Mouse (Mus musculus) heart, embryonic 14.5 days (tissue): ENCODE measurements around the gene Gm20696. TPM values are rescaled to one million over a fixed set of nuclear protein-coding genes. Genes with fewer than 3 reads are reported as not detected.

Experiments
- ATAC-seq: fragments of 200-750 bp; cut with Nextera tagmentation; 2 replicates; pipeline ENCODE4 v1.8.0; 2017; ENCODE audit warnings: low read depth, moderate TSS enrichment; ENCODE audit not compliant: insufficient number of reproducible peaks, insufficient read depth, low FRiP score
- H3K27ac ChIP-seq, 2 experiments: fragments of 200-500 bp in 1 of 2; fragments of 300-500 bp in 1 of 2; sonication (generic) in 1 of 2; replicated peaks in 1 of 2; 2 replicates each; pipeline ENCODE4 v1.5.1; 2012 to 2014; ENCODE audit warnings: low read depth in 2 of 2, low read length in 2 of 2, control low read depth in 1 of 2, mild to moderate bottlenecking in 1 of 2, mixed read lengths in 1 of 2; ENCODE audit not compliant: control insufficient read depth in 1 of 2, insufficient read depth in 1 of 2
- H3K27me3 ChIP-seq: fragments of 300-500 bp; sonication (generic); 2 replicates; pipeline ENCODE4 v1.6.1; 2014; ENCODE audit warnings: mild to moderate bottlenecking, low read length, control low read depth; ENCODE audit not compliant: control insufficient read depth, insufficient read depth
- H3K36me3 ChIP-seq: fragments of 300-500 bp; sonication (generic); 2 replicates; pipeline ENCODE4 v1.6.1; 2014; ENCODE audit warnings: mild to moderate bottlenecking, control low read depth, low read length, mixed read lengths; ENCODE audit not compliant: control insufficient read depth, insufficient read depth
- H3K4me1 ChIP-seq, 2 experiments: fragments of 200-500 bp in 1 of 2; fragments of 300-500 bp in 1 of 2; sonication (generic) in 1 of 2; 2 replicates each; pipeline ENCODE4 v1.6.1; 2012 to 2014; ENCODE audit warnings: low read length in 2 of 2, control low read depth in 1 of 2, mixed read lengths in 1 of 2; ENCODE audit not compliant: control insufficient read depth in 2 of 2, insufficient read depth in 2 of 2
- H3K4me2 ChIP-seq: fragments of 300-500 bp; sonication (generic); 2 replicates; pipeline ENCODE4 v1.6.1; 2014; ENCODE audit warnings: mild to moderate bottlenecking, low read length
- H3K4me3 ChIP-seq, 2 experiments: fragments of 200-500 bp in 1 of 2; fragments of 300-500 bp in 1 of 2; sonication (generic) in 1 of 2; 2 replicates each; pipeline ENCODE4 v1.5.1; 2012 to 2014; ENCODE audit warnings: low read length in 2 of 2, mild to moderate bottlenecking in 2 of 2, control low read depth in 1 of 2, low read depth in 1 of 2, moderate library complexity in 1 of 2; ENCODE audit not compliant: control insufficient read depth in 1 of 2, insufficient read depth in 1 of 2
- H3K9ac ChIP-seq: fragments of 300-500 bp; sonication (generic); 2 replicates; pipeline ENCODE4 v1.6.1; 2014; ENCODE audit warnings: mild to moderate bottlenecking, low read length
- H3K9me3 ChIP-seq: fragments of 300-500 bp; sonication (generic); 2 replicates; pipeline ENCODE4 v1.6.1; 2016; ENCODE audit warnings: low read length, control low read depth; ENCODE audit not compliant: control insufficient read depth
- WGBS: fragments of 180-500 bp; shearing (Covaris S2); extraction: QIAGEN DNeasy Blood & Tissue Kit; methylation state at CpG from one replicate; pipeline ENCODE4 v1.1.7; 2014; 5-methylcytosine and 5-hydroxymethylcytosine counted together
- polyA plus RNA-seq: library from polyadenylated mRNA; unstranded; fragments of >200 nt; fragmentation: Nextera tagmentation; extraction: Ambion mirVana; gene quantifications from 2 replicates; pipeline ENCODE4 v1.2.1, GENCODE M21; 2014

The Gm20696 gene
- polyA plus RNA-seq, 1 experiment from 2014 or later = 3.9 TPM

DNA sequence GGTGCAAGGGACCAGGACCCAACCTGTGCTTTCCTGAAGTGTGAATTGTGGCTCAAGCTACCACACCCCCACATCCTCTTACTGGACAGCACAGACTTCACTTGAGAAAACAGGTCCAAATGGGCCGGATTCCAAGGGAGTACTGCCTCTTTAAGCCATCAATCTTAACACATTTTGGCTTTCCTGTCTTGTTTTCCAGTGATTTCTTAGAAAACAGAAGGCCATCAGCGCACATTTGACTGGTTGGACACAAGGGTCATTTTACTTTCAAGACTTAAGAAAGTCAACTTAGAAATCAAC is 402.8 kb downstream of the Gm20696 start:
- Histone ChIP-seq H3K4me2 (peak overlapping the region; percentile 67), H3K9ac (0 out of 2 replicates have a peak overlapping the region, but pooled peaks have one; percentile 27), H3K4me3 (no peak overlapping the region), H3K9me3 (no peaks in the 10 kb centered on the region), H3K36me3 (no peaks in the 10 kb centered on the region), H3K27ac (peak overlapping the region; percentile 25 to 48; a peak in 3 of 4 replicates), H3K27me3 (no peaks in the 10 kb centered on the region), H3K4me1 (peaks cover 36 to 70% of the 10 kb centered on the region in 2 experiments)
- 50% methylated on average over 2 of the region's 2 CpGs for whole genome bisulfite sequencing
- no peak for ATAC-seq

DNA sequence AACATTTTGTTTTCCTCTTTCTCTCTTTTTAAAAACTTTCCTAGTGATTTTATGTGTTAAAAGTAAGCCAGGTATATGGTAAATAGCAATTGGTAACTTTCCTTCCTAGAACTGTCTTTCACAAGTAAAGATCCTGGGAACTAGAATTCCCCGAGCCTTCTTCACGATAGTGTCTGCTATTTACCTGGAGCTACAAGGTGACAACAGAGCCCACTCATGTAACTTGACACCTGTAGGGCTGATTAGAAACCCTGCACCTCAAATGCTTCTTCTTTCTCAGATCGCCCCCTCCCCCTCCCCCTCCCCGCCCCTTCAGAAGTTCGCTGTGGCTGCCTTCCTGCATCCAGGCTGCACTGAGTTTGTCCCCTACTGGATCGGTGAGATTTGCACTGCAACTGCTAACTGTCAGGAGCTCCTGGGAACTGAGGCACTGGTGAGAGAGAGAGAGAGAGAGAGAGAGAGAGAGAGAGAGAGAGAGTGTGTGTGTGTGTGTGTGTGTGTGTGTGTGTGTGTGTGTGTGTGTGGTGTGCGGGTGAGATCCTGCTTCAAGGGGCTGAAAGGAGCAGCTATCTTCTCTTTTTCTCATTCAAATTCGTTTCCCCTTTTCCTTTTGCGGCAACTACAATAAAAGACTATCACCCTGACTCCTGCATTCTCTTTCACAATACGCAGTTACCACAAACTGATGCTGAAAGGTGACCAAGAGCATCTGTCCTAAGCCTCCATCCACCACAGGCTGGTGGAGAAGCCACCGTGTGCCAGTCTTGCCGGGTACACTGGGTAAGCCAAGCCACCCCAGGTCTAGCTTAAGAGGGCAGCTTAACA is 403.3 kb downstream of the Gm20696 start:
- Histone ChIP-seq H3K27ac (peak overlapping the region; percentile 25 to 48; a peak in 2 of 4 replicates), H3K4me2 (peak overlapping the region; percentile 67), H3K9me3 (no peaks in the 10 kb centered on the region), H3K4me3 (no peak overlapping the region), H3K4me1 (peaks cover 36 to 68% of the 10 kb centered on the region in 2 experiments), H3K36me3 (no peaks in the 10 kb centered on the region), H3K27me3 (no peaks in the 10 kb centered on the region), H3K9ac (no peak overlapping the region)
- no peak for ATAC-seq
- WGBS = 22% methylated on average over 12 of the region's 12 CpGs

DNA sequence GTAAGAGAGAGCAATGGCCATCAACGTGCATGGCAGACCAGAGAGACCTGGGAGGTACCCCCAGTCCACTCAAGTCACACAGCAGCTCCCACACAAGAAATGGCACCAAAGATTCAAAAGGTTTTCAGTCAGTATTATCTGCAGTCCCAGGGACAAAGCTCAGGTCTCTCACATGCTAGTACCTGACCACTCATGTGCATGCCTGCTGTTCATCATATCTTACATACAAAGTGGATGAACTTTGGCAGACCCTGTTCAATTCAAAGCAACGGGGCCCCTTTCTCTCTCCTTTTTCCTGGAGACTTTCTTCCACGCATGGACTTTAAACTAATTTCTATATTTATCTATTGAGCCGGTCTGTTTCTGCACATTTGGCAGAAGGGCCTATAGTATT is 404.9 kb downstream of the Gm20696 start:
- 27% methylated on average over 4 of the region's 4 CpGs for WGBS
- Histone ChIP-seq H3K27me3 (no peaks in the 10 kb centered on the region), H3K9ac (no peak overlapping the region; the same call in 1 of the 2 replicates), H3K4me1 (peaks cover 34 to 59% of the 10 kb centered on the region in 2 experiments), H3K36me3 (no peaks in the 10 kb centered on the region), H3K4me3 (no peak overlapping the region), H3K9me3 (no peaks in the 10 kb centered on the region), H3K27ac (no peak overlapping the region), H3K4me2 (no peak overlapping the region)
- ATAC-seq = no peak

DNA sequence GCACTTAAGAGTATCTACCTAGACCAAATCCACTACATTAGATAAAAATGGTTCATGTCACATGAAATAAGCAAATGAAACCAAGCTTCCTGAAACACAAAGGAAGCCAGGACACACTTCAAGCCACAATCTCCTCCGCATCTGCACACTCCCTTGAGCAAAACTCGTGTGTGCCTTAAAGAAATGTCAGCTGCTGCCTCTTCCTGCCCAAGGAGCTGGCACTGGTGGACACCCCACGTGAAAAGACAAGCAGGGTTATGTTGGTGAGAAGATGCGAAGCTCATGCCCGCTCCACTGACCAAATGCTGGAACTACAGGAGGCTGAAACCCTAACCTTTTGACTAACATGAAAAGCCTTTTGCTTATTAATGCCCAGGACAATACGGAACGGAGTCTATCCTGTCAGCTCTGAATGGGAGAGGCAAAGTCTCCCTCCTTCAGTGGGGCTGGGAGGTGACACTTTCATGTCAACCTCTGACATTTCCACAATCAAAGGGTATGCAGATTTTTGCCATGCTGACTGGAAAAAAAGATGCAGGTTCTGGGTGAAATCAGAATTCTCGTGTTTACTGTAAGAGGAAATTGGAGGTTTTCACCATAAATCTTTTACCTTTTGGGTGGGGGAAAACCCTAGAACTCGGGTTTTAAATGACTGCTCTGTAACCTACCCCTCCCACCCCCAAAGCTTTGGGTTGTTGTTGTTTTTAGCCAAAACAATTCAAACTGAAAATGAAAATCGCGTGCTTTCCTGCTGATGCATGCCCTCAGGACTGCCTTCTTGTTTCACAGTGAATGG is 405.5 kb downstream of the Gm20696 start:
- H3K27ac ChIP-seq = no peak overlapping the region
- no peaks in the 10 kb centered on the region for H3K9me3 ChIP-seq

DNA sequence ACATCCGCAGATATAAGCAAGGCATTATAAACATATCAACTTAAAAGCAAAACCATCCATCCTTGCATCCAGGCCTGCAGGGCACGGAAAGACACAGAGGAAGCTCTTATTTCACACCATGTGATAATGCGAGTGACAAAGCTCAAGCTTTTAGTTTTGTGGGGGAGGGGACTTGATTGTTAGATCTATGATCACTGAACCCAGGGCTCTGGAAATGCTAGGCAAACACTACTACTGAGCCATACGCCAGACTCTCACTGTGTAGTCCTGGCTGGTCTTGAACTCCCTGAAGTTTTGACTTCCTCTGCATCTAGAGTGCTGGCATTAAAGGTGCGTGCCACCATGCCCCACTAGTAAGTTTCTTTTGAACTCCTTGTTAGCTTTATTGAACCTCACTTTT is 408.3 kb downstream of the Gm20696 start:
- no peak for ATAC-seq
- Histone ChIP-seq H3K9ac (no peak overlapping the region), H3K4me1 (peaks cover 9 to 29% of the 10 kb centered on the region in 2 experiments), H3K4me3 (no peak overlapping the region), H3K9me3 (no peaks in the 10 kb centered on the region), H3K27ac (no peak overlapping the region), H3K27me3 (no peaks in the 10 kb centered on the region), H3K36me3 (no peaks in the 10 kb centered on the region), H3K4me2 (no peak overlapping the region)
- WGBS = 75% methylated on average over 5 of the region's 5 CpGs

More for the DNA sequence above, 405.5 kb downstream of the Gm20696 start:
- Histone ChIP-seq H3K4me2 (no peak overlapping the region), H3K27me3 (no peaks in the 10 kb centered on the region), H3K9ac (no peak overlapping the region), H3K4me1 (peaks cover 29 to 53% of the 10 kb centered on the region in 2 experiments), H3K36me3 (no peaks in the 10 kb centered on the region), H3K4me3 (no peak overlapping the region)
- whole genome bisulfite sequencing = 70% methylated on average over 11 of the region's 11 CpGs
- no peak for ATAC-seq

DNA sequence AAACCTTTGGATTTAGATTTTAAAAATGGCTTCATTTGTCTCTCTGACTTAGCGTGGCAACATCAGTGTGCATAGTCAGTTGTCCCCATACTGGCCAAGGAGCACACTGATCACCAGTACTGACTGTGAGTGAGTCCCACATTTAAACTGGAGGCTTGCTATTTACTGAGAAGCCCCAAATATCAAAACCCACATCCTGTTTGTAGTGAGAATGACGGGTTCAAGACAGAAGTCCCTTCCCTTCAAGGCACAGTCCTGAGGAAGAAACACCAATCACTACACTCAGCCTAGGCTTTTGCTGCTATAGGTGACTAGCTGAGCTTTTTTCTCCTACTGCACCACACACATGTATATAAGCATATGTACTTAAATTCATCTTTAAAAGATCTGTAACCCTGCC is 408.9 kb downstream of the Gm20696 start:
- no peak overlapping the region for H3K9ac ChIP-seq
- H3K4me2 ChIP-seq = no peak overlapping the region
- no peaks in the 10 kb centered on the region for H3K27me3 ChIP-seq
- H3K4me3 ChIP-seq = no peak overlapping the region
- WGBS = 71% methylated on average over 2 of the region's 2 CpGs
- H3K9me3 ChIP-seq = no peaks in the 10 kb centered on the region
- H3K4me1 ChIP-seq = peaks cover 8 to 22% of the 10 kb centered on the region in 2 experiments
- no peaks in the 10 kb centered on the region for H3K36me3 ChIP-seq
- no peak for ATAC-seq
- H3K27ac ChIP-seq = no peak overlapping the region

DNA sequence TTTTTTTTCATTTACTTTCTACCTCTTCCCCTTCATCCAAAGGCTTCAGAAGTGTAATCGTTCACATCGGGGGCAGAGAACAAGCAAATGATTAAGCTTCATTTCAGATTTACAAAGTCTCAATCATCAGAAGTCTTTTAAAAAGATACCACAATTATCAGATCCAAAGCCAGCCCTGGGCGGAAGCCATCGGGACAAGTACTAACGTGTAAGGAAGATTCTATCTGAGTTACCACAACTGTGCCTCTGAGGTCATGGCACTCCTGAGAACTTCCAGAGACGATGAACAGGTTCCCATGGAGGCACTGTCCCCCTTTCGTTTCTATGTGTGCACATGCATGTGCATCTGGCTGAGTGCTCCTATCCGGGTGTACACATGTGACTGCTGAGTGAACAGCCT is 413.3 kb downstream of the Gm20696 start:
- Histone ChIP-seq H3K4me3 (no peak overlapping the region), H3K27ac (no peak overlapping the region), H3K27me3 (no peaks in the 10 kb centered on the region), H3K4me1 (peaks cover 8 to 13% of the 10 kb centered on the region in 2 experiments), H3K9me3 (no peaks in the 10 kb centered on the region), H3K36me3 (no peaks in the 10 kb centered on the region), H3K4me2 (no peak overlapping the region), H3K9ac (no peak overlapping the region)
- ATAC-seq = no peak
- WGBS = 74% methylated on average over 8 of the region's 8 CpGs
